Mouse (Mus musculus): Measurements from ENCODE around the gene Zfp949. TPM values are rescaled to one million over a fixed set of nuclear protein-coding genes. Genes with fewer than 3 reads are reported as not detected.

Zfp949 gene
- polyA plus RNA-seq, 1 experiment: 0.78 TPM

Other genes starting within 250 kb of the Zfp949 start
- 11.9 and 45.6 TPM in 2 replicates for gene Nt5e, start 220.8 kb upstream of the Zfp949 start, polyA plus RNA-seq (2012; ENCODE audit: insufficient read depth, low replicate concordance)
- gene Snx14, start 109.1 kb upstream of the Zfp949 start, polyA plus RNA-seq (2012; ENCODE audit: insufficient read depth, low replicate concordance): 2.3 and 3.0 TPM in 2 replicates
- gene Gm20537, start 91.4 kb upstream of the Zfp949 start, polyA plus RNA-seq (2012; ENCODE audit: insufficient read depth, low replicate concordance): 17.0 TPM in 1 of 2 replicates, not detected in the other
- gene Syncrip, start 65.4 kb upstream of the Zfp949 start, polyA plus RNA-seq (2012; ENCODE audit: insufficient read depth, low replicate concordance): 15.1 and 44.2 TPM in 2 replicates
- gene Trim43a, start 32.9 kb downstream of the Zfp949 start, polyA plus RNA-seq (2012; ENCODE audit: insufficient read depth, low replicate concordance): not detected in 2 replicates
- gene Mthfsl, start 172.3 kb downstream of the Zfp949 start, polyA plus RNA-seq (2012; ENCODE audit: insufficient read depth, low replicate concordance): not detected in 2 replicates
- gene Bcl2a1d, start 183.9 kb downstream of the Zfp949 start, polyA plus RNA-seq (2012; ENCODE audit: insufficient read depth, low replicate concordance): not detected in 2 replicates

All from megakaryocyte, embryonic 14.5 days (primary cell).